Mouse (Mus musculus): ENCODE results near the gene Wdr54.

Gene Wdr54

DNA sequence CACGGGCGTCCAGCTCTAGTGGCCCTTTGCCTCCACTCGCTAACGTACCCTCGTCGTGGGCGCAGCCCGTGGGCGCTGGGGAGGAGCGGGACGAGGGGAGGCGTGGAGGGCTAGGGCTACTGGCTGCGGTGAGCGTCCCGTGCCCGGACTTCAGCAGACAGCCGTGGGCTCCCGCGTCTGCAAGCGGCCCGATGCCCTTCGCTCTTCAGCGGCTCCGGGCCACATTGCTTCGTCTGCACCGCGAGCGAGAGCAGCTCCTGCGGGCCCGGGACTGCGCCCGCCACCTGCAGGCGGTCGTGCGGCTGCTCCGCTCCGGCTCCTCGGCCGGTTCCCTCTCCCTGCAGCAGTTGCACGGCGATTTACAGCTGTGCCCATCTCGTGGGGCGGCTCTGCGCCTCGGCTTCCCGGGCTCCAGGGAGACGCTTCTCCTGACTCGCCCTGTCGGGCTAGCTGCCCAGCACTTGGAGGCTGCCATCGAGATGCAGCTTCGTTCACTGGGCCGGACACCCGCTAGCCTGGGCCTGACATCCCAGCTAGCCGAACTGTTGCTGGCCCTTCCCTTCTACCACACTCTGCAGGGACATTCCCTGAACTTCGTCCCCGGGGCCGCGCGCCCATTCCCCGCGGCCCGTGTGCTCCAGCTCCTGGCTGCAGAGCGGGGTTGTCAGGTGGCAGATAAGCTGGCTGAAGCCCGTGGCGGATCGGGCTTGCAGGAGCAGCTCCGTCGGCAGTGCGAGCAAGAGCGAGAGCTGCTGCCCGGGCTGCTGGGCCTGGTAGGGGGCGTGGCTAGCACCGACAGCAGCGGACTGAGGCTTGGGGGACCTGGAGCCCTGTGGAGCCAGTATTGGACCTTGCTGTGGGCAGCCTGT is 54.3 kb downstream of the Wdr54 start:
- peak; percentile 54 for DNase-seq

- DNase-seq, result peak; percentile 87
These were observed 54.9 kb downstream of the Wdr54 start, which contains the start of the genes Ccdc142 and Gm42688 for GRCm38 (mm10) chr6:83101316-83101687. TSS of gene Ccdc142 (plus strand) at chr6:83101601. TSS of gene Gm42688 (plus strand) at chr6:83101617.
